Mouse (Mus musculus) lung, postnatal 25 days (tissue): ENCODE measurements around the gene Pfdn5.
"Not testable (repeated sequence)": the region's sequence is repeated elsewhere in the genome, so short reads cannot be mapped to it uniquely, and the experiment has no call there.

Experiments used
- DNase-seq: peaks from one replicate; pipeline ENCODE4 v3.0.0; 2022; ENCODE audit warnings: low spot score

Gene Pfdn5

DNA sequence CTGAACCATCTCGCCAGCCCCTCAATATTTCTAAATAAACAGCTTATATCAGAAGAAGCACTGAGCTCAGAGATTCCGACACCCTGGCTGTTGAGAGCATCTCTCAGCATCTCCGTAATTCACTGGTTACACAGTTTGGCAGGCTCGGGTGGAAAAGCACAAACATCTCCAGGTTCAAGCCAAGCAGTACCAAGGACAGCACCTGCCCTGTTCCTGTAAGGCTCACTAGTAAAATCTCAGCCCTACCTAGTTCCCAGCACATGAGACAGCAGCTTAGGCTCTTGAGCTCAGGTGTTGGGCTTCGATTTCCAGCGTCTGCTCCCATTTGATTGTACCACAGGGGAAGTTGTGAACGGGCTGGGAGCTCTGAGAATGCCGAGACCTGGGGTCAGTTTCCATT is 9.3 kb downstream of the Pfdn5 start:
- no peak for DNase-seq

DNA sequence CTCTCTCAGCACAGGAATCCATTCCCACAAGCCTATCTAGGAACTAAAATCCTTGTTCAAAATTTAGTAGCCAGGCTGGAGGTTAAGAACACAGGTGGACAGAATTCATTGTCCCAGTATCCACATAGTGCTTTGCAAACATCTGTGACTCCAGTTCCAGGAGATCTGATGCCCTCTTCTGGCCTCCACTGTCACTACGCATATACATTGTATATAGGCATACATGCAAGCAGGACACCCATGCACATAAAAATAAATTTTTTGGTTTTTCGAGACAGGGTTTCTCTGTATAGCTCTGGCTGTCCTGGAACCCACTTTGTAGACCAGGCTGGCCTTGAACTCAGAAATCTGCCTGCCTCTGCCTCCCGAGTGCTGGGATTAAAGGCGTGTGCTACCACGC is 10.0 kb downstream of the Pfdn5 start:
- not testable (repeated sequence) for DNase-seq

DNA sequence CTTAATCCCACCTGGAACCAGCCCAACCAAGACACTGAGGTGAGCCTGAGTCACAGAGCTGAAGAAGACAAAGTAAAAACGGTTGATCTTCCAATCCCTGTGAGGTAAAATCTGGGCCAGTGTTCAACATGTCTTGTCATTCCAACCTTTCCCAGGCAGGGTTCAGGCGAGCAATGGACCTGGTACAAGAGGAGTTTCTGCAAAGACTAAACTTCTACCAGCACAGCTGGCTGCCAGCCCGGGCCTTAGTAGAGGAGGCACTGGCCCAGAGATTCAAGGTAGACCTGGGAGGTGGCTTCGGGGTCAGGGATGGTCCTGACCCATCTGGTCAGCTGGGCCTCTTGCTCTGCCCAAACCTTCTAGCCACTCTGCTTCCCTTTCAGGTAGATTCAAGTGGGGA is 11.0 kb downstream of the Pfdn5 start:
- DNase-seq, result no peak

DNA sequence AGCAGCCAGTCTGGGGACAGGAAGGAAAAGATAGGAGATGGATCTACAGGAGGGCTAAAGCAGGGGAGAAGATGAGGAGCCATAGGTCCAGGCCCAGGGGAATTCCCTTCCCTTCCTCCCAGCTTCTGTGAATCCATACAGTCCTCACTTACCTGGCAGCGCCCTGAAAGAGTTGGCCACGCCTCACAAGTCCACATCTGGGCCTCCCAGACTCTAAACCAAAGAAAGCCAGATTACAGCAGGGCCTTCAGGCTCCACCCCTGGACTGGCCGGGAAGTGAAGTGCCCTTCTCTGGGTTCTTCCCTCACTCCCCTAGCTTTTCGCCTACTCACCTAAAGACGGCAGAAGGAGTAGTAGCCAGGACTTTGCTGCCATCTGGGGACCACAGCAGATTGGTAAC is 13.7 kb downstream of the Pfdn5 start:
- no peak for DNase-seq

DNA sequence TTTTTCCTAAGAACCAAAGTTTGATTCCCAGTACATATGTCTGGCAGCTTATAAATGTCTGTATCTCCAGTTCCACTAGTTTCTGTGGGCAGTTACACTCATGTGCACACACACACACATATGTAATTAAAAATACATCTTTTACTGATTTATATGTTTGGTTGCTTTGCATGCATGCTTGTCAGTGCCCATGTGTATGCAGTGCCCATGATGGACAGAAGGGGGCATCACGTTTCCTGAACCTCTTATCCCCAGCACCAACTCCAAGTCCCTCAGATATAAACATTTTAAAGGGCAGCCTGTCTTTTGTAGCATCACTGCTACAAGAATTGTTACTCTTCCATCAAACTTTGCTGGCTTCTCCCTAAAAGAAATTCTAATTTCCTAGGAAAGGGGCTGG is 15.7 kb downstream of the Pfdn5 start:
- peak; percentile 55 for DNase-seq

DNA sequence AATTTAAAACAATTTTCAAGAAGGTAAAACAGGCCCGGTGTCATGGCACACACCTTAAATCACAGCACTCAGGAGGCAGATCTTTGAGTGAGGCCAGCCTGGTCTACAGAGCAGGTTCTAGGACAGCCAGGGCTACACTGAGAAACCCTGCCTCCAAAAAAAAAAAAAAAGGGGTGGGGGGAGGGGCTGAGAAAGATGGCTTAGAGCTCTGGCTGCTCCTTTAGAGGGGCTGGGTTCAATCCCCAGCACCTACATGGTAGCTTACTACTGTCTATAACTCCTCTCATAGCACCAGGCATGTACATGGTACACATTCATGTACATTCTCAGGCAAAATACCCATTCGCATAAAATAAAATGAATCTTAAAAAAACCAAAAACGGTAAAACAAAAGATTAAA is 18.6 kb downstream of the Pfdn5 start:
- no peak for DNase-seq

DNA sequence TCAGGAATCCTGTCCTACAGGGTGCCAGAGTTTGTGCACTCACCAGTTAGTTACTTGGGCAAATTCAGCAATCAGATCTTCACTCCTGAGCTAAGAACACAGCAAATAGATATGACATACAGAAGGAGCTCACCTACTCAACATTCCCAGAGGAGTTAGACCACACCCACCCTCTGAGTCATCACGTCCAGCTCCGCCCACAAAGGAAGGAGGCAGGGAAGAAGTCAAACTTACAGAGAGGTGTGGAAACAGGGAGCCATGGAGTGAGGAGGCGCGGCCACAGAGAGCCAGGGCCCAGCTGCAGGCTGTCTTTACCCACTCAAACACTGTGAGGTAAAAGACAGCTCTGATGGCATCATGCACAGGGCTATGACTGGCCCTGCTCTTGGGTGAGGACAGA is 20.5 kb downstream of the Pfdn5 start:
- DNase-seq, result no peak

DNA sequence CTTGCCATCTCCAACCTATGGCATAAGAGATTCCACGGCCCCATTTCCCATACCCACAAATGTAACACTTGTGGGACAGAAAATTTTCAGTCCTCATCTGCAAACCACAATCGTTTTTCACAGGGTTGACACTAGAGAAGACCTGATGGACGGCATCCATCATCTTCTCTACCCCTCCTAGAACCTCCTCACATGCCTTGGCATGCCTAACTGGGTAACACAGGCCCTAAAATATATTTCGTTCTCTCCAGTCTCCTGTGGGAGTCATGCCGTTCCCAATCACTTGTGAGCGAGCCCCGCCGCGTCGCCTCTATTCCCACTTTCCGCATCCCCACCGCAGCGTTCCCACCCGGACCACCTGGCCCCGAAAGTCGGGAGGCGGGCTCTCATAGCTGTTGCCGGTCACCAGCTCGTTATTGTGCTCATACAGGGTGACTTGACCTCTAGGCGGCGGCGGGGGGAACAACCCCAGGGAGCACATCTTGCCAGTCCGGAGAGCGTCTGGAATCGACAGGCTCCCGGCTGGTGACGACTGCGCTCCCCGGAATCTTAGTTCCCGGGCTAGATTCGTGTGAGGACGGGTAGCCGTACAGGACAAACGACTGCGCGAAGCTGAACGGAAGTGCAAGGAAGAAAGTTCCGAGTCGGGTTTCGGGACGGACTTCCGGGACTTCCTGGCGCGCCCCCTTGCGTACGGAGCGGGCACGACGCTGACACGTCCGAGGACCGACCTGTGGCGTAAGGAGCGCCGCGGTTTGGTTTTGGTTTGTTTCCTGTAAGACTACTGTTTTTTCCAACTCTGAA is 24.4 kb downstream of the Pfdn5 start, which contains the start of gene Aaas:
Gene Aaas (minus strand): TSS at position 634 of the 804 bp plus-strand sequence.
- peak; percentile 96 for DNase-seq

DNA sequence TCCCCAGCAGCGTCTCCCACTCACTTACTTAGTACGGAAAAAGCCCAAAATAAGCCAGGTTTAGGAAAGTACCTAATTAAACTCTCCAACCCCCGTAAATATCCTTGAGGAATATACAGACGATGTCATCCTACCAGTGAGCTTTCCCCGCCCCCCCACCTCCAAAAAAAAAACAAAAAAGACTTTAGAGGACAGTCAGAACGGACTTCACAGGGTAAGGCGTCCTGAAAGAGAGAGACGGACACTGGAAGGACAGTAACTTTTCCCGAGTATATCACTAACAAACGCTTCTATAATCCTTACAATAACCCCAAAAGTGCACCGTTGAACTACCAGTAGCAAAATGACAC is 25.0 kb downstream of the Pfdn5 start:
- no peak for DNase-seq

DNA sequence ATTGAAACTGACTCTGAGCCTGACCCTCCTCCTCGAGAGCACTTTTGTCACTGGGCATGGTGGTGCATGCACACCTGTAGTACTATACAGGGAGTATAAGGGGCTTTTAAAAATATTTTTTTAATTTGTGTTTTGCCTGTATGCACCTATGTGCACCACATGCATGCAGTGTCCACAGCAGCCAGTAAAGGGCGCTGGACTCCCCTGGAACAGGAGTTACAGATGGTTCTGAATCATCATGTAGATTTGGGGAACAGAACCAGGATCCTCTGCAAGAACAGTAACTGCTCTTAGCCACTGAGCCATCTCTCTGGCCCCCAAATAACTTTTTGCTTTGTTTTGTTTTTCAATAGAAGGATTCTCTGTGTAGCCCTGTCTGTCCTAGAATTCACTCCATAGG is 26.3 kb downstream of the Pfdn5 start:
- DNase-seq, result no peak

DNA sequence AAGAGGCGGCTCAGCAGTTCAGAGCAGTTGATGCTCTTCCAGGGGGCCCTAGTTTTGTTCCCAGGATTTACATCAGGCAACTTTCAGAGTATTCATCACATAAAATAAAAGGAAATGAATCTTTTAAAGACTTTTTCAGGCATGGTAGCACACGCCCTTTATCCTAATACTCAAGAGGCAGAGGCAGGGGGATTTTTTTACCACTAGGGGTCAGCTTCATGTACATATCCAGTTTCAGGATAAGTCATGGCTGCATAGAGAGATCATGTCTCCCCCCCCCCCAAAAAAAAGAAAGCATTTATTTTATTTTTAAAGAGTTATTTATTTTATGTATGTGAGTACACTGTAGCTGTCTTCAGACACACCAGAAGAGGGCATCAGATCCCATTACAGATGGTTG is 28.1 kb downstream of the Pfdn5 start:
- no peak for DNase-seq

DNA sequence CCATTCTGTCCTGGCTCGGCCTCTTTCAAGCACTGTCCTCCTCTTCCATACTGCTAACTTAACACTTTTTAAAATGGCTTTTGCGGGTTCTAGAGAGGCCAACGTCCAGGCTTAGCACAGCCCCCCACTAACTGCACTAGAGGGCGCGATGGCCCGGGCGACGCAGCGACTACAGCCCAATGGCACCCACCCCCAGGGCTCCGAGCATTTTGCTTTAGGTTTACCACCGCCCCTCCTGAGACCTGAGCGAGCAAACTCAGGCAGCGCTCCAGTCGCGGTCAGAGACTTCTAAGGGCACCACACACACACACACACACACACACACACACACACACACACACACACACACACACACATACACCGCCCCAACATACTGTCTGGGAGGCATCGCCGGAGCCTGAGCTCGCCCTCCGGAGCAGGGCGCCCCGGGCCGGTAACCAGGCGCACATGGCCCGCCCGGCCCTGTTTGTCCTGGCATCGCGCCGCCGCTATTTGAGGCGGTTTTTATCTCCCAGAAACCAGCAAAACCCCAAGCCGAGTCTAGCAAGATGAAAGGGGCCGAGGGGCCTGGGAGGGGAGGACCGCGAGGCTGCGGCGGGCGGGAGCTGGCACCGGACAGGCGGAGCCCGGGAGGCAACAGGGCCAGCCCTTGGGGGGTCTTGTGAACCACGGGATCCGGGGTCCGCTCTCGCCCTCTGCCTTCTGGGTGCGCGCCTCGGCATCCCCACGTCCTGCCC is 29.4 kb downstream of the Pfdn5 start:
- no peak for DNase-seq

DNA sequence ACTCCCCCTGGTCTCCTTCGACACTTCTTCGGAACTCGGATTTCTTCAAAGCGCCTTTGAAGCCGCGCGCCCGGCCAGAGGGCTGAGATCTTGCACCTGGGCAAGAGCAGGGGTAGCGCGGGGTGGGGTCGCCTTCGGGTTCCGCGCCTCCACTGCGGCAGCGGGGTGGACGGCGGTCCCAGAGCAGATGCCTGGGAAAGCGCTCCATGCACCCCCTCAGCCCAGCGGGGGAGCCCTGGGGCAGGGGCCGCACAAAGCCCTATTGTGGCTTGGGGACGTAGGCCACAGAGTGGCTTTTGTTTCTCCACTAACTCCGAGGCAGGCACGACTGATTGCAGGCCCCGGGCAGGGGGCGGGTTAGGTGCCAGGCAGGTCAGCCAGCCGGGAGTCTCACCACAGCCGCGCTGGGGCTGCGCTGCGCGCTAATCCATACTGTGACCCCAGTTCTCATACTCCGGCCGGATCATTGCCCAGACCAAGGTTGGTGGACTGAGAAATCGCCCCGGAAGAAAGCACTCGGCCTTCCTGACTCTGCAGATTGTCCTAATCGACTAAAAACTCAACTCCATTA is 30.0 kb downstream of the Pfdn5 start:
- DNase-seq, result no peak

DNA sequence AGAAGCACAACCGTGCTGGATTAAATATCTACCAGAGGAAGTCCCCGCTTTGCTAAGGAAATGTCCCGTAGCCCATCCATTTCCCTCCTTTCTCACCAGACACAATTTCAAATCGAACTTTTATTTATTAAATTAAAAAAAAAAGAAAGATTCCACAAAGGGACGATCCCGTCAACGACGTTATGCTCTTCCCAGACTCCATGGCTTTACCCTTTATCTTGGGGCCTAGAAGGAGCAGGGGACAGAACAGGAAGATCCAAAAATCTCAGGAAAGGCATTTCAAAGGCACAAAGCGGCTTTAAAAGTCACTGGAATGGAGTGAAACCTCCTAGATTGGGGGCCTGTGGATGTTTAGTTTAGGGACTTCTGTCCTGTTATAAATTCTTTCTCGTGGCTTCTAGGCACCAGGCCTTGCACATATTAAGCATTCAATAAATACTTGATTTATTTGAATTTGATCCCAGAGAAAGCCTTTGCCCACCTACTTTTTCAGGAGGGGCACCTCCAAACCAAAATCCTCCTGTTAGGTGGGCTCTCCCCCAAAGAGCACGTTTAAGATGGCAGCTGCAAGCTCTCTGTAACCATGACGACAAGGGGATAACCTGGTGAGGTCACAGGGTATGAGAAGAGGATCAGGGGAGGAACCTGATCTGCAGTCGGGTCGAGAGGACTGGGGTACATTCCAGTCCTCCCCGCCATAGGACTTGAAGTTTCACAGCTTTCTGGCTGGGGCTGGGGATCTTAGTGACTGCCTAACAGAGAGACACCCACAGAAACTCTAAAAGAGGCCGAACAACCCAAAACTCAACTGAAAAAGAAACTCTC is 30.8 kb downstream of the Pfdn5 start:
- no peak for DNase-seq

DNA sequence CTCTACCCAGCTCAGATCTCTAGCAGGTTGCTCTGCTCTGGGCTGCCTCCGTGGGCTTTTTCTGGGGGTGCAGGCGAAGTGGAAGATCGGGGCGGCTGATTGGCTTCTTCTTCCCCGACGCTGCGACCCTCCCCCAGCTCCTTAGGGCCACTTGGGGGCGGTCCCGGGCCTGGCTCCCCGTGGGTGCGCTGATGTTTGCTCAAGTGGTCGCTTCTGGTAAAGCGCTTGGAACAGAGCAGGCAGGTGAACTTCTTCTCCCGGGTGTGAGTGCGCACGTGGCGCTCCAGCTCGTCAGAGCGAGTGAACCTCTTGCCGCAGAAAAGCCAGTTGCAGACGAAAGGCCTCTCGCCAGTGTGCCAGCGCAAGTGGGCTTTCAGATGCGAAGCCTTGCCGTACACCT is 32.2 kb downstream of the Pfdn5 start:
- DNase-seq, result no peak

DNA sequence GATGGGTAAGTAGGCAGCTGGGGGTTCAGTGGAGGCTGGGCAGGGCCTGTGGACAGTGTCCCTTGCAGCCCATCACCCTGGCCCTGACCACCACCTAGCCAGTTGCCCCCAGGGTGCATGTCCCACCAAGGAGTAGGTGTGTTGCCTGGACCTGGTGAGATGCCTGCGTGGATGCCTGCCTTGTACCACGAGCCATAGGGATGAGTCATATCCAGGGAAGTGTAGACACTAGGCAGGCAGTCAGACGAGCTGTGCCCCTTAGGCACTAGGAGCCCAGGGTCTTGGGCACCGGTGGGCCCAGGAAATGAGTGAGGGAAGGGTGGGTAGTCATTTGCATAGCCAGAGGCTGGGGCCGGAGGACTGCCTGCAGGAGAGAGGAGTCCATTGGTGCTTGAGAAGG is 32.9 kb downstream of the Pfdn5 start:
- no peak for DNase-seq

DNA sequence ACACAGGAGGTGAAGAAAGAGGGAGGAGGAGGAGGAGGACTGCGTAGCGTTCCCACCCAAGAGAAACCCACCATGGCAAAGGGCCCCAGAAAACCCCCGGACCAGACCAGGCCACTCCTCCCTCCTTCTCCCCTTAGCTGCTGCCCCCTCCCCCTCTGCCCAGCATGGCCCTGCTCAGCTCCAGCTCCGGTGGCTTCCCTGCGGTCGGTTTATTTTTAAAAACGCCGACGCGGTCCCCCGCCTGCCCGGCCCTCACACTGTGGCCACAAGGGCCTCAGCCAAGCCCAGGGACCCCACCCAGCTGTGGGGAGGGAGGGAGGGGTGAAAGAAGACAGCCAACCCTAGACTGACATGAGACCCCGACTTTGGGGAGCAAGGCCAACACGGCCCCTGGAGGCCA is 36.7 kb downstream of the Pfdn5 start:
- DNase-seq, result no peak

DNA sequence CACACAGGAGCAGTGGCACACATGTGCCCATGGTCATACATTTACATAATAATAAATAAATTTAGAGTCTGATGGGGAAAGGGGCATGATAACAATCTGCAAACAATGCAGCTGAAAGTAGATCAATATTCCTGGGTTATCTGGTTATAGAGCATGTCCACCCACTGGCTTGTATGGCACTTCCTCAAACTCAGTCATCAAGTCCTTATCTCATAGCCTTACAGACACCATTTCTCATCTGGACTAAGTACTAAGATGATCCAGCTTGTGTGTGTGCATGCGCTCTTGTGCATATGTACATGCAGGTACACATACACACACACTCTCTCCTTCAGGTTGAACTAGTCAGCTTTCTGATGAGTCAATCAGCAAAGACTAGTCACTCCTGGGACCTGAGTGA is 38.8 kb downstream of the Pfdn5 start:
- no peak for DNase-seq

DNA sequence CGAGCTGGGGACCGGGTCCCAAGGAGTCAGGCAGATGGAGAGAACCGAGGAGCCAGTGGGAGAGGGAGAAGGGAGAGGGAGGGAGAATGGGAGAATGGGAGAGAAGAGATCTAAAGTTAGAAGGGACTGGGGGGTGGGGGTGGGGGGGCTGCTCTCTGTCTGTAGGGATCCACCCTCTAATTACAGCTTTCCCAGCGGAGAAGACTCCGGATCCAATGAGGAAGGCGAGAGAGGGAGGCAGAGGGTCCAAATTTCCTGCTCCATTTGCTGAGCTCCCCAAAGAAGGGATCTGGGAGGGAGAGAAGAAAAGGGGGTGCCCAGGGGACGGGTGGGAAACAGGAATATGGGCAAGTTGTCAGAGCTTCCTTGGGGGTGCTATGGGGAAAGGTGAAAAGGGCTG is 40.3 kb downstream of the Pfdn5 start:
- no peak for DNase-seq

DNA sequence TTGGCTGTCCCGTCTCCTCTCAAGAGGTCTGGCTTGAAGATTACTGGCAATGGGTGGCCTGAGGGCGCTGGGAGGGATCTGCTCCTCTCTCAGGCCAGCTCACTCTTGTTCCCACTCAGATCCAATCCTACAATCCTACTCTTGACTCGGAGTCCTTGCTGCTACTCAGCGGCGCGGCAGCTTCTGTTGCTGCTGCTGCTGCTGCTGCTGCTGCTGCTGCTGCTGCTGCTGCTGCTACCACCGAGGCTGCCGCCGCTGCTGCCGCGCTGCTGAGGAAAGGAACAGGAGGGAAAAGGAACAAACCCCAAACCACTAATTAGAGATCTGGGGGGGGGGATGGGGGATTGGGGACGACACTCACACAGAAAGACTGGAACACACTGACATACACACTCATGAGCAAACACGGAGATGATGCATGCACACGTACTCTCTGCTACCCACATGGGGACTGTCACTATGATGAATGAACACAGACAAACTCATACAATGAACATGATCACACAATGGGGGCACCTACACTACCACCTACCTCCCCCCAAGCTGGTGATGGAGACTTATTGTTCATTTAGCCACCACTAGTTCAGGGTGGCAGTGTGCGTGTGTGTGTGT is 40.9 kb downstream of the Pfdn5 start, which contains the start of gene Sp7:
Gene Sp7 (minus strand): TSS at position 450 of the 612 bp plus-strand sequence.
- no peak for DNase-seq

DNA sequence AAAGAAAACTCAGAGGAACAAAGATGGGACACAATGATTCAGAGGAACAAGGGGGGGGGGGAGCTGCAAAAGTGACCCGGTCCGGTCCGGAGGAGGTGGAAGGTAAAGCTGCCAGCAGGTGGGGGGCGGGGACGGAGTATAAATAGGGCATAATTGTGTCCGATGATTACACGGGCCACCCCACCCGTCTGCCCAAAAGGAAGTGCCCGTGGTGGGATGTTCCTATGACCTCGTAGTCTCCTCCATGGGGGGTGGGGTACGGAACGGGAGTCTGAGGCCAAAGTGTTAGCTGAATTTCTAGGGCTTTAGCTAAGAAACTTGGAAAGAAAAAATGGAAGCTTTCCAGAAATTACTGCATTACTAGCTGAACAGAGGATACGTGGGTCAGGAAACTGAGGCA is 44.1 kb downstream of the Pfdn5 start:
- DNase-seq, result no peak

DNA sequence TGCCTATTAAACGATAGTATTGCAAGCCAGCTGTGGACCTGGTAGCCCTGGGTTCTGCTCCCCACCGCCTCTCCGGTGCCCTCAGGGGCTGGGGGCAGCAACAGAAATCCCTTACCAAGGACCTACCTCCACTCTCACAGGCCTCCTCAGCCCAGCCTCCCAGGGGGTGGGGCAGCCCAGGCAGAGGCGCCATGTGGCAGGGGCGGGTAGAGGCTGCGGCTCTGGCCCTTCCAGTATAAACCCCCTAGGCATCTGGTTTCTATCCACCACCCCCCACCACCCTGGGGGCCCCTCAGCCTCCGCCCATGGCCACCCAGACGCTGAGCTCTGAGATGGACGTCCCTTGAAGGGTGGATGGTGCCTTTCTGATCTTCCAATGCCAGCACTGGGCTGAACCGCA is 44.8 kb downstream of the Pfdn5 start:
- DNase-seq, result no peak
